Mouse (Mus musculus) midbrain, embryonic 11.5 days (tissue): ENCODE results near the gene Kpna6. TPM values are rescaled to one million over a fixed set of nuclear protein-coding genes. Genes with fewer than 3 reads are reported as not detected.

Experiments used
- ATAC-seq: fragments of 200-750 bp; cut with Nextera tagmentation; 2 replicates; pipeline ENCODE4 v1.8.0; 2017; ENCODE audit warnings: moderate TSS enrichment, moderate library complexity; ENCODE audit not compliant: low FRiP score
- DNase-seq: peaks from one replicate; pipeline ENCODE4 v3.0.0; 2015; ENCODE audit warnings: low spot score; ENCODE audit errors: missing footprints
- H3K27ac ChIP-seq: fragments of 300-500 bp; sonication (generic); 2 replicates; pipeline ENCODE4 v1.5.1; 2014; ENCODE audit warnings: low read depth, low read length
- H3K27me3 ChIP-seq: fragments of 300-500 bp; sonication (generic); 2 replicates; pipeline ENCODE4 v1.6.1; 2014; ENCODE audit warnings: mild to moderate bottlenecking, low read length, moderate library complexity, mixed read lengths; ENCODE audit not compliant: control insufficient read depth, insufficient read depth
- H3K36me3 ChIP-seq: fragments of 300-500 bp; sonication (generic); 2 replicates; pipeline ENCODE4 v1.6.1; 2014; ENCODE audit warnings: mild to moderate bottlenecking, low read length, moderate library complexity, mixed read lengths; ENCODE audit not compliant: control insufficient read depth, insufficient read depth
- H3K4me1 ChIP-seq: fragments of 300-500 bp; sonication (generic); 2 replicates; pipeline ENCODE4 v1.6.1; 2014; ENCODE audit warnings: low read length; ENCODE audit not compliant: control insufficient read depth, insufficient read depth
- H3K4me2 ChIP-seq: fragments of 300-500 bp; sonication (generic); 2 replicates; pipeline ENCODE4 v1.6.1; 2014; ENCODE audit warnings: mild to moderate bottlenecking, moderate library complexity
- H3K4me3 ChIP-seq: fragments of 300-500 bp; sonication (generic); 2 replicates; pipeline ENCODE4 v1.5.1; 2014; ENCODE audit warnings: low read depth, low read length
- H3K9ac ChIP-seq: fragments of 300-500 bp; sonication (generic); 2 replicates; pipeline ENCODE4 v1.6.1; 2014; ENCODE audit warnings: low read length
- H3K9me3 ChIP-seq: fragments of 300-500 bp; sonication (generic); 2 replicates; pipeline ENCODE4 v1.6.1; 2016; ENCODE audit warnings: low read length; ENCODE audit not compliant: control insufficient read depth
- WGBS: fragments of 180-500 bp; shearing (Covaris S2); extraction: QIAGEN DNeasy Blood & Tissue Kit; methylation state at CpG from one replicate; pipeline ENCODE4 v1.1.7; 2014; 5-methylcytosine and 5-hydroxymethylcytosine counted together
- polyA plus RNA-seq: library from polyadenylated mRNA; unstranded; fragments of >200 nt; fragmentation: Nextera tagmentation; extraction: Ambion mirVana; gene quantifications from 2 replicates; pipeline ENCODE4 v1.2.1, GENCODE M21; 2014

Gene Kpna6
- polyA plus RNA-seq, 1 experiment from 2014 or later, result 14.9 TPM

GRCm38 (mm10) chr4:129639221-129639620 lies 33.3 kb downstream of the Kpna6 start:
- H3K9ac ChIP-seq, result no peak overlapping the region
- ATAC-seq, result no peak
- H3K36me3 ChIP-seq, result peaks cover 27% of the 10 kb centered on the region
- H3K9me3 ChIP-seq, result no peaks in the 10 kb centered on the region
- peaks cover 12% of the 10 kb centered on the region for H3K4me1 ChIP-seq
- no peaks in the 10 kb centered on the region for H3K27me3 ChIP-seq
- no peak overlapping the region for H3K4me3 ChIP-seq
- H3K27ac ChIP-seq, result no peak overlapping the region
- 87% methylated on average over 15 of the region's 15 CpGs for WGBS
- no peak overlapping the region; the same call in 1 of the 2 replicates for H3K4me2 ChIP-seq
- DNase-seq, result no peak

DNA sequence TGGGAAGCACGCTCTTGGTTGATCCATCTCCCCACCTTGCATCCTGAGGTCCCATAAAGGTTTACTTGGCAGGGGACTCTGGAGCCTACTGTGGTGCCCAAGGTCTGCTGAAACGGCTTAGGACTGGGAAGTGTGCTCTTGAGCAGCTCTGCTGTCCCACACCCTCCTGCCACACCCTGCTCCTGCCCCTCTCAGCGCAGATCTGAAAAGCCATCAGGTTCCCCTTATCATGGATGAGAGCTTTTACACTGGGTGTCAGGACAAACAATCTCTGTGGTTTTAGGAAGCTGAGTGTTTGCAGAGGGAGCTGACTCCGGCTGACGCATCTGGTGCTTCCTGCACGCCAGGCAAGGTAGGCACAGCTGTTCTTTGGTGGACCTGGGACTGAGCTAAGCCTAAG lies 38.7 kb downstream of the Kpna6 start:
- WGBS, result 94% methylated on average over 6 of the region's 6 CpGs
- Histone ChIP-seq H3K27ac (no peak overlapping the region), H3K4me2 (no peak overlapping the region), H3K4me3 (no peak overlapping the region), H3K9ac (no peak overlapping the region), H3K9me3 (no peaks in the 10 kb centered on the region), H3K4me1 (no peaks in the 10 kb centered on the region), H3K27me3 (no peaks in the 10 kb centered on the region), H3K36me3 (peaks cover 60% of the 10 kb centered on the region)
- DNase-seq (no peak), ATAC-seq (no peak)

- 91% methylated on average over 12 of the region's 12 CpGs for WGBS
- Histone ChIP-seq H3K36me3 (peaks cover 64% of the 10 kb centered on the region), H3K27ac (no peak overlapping the region), H3K4me2 (no peak overlapping the region), H3K27me3 (no peaks in the 10 kb centered on the region), H3K9ac (no peak overlapping the region), H3K9me3 (no peaks in the 10 kb centered on the region), H3K4me3 (no peak overlapping the region), H3K4me1 (no peaks in the 10 kb centered on the region)
- no peak for ATAC-seq
- DNase-seq, result no peak
Observed at GRCm38 (mm10) chr4:129631867-129632266, 40.7 kb downstream of the Kpna6 start.

- no peak overlapping the region for H3K4me3 ChIP-seq
- ATAC-seq, result no peak
- H3K27me3 ChIP-seq, result no peaks in the 10 kb centered on the region
- no peaks in the 10 kb centered on the region for H3K9me3 ChIP-seq
- 94% methylated on average over 4 of the region's 4 CpGs for WGBS
- no peak overlapping the region for H3K9ac ChIP-seq
- no peak for DNase-seq
- H3K27ac ChIP-seq, result no peak overlapping the region
- H3K4me2 ChIP-seq, result no peak overlapping the region
- H3K4me1 ChIP-seq, result no peaks in the 10 kb centered on the region
- peaks cover 57% of the 10 kb centered on the region for H3K36me3 ChIP-seq
Observed at GRCm38 (mm10) chr4:129630944-129631343, 41.6 kb downstream of the Kpna6 start.

- Histone ChIP-seq H3K4me1 (peaks cover 24% of the 10 kb centered on the region), H3K4me3 (no peak overlapping the region), H3K9me3 (no peaks in the 10 kb centered on the region), H3K4me2 (no peak overlapping the region), H3K27ac (no peak overlapping the region), H3K27me3 (no peaks in the 10 kb centered on the region), H3K9ac (no peak overlapping the region), H3K36me3 (peaks cover 27% of the 10 kb centered on the region)
- ATAC-seq (no peak), DNase-seq (no peak)
- WGBS, result 79% methylated on average over 6 of the region's 6 CpGs
Observed at GRCm38 (mm10) chr4:129626035-129626434, 46.5 kb downstream of the Kpna6 start.

DNA sequence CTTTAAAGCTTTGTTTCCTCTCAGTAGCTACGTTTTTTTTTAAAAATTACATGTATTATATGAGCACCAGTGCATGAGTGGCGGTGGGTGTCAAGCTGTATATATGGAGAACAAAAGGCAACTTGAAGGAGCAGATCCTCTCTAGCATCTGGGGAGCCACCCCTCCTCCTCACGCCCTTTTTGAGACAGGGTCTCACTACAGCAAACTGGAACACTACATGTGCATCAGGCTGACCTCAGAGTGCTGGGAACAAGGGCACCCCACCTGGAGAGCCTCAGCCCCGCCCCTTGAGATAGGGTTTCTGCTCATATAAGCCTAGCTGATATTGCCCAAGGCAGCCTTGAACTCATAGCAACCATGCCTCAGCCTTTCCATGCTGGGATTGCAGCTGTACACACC lies 47.1 kb downstream of the Kpna6 start:
- 0 out of 2 replicates have a peak, but pooled peaks have one; percentile 0 for ATAC-seq
- no peaks in the 10 kb centered on the region for H3K27me3 ChIP-seq
- no peak overlapping the region for H3K27ac ChIP-seq
- H3K36me3 ChIP-seq, result peaks cover 26% of the 10 kb centered on the region
- H3K9ac ChIP-seq, result no peak overlapping the region
- peak overlapping the region; percentile 64 for H3K4me2 ChIP-seq
- DNase-seq, result no peak
- WGBS, result 35% methylated on average over 4 of the region's 4 CpGs
- H3K9me3 ChIP-seq, result no peaks in the 10 kb centered on the region
- H3K4me1 ChIP-seq, result peaks cover 24% of the 10 kb centered on the region
- H3K4me3 ChIP-seq, result no peak overlapping the region

DNA sequence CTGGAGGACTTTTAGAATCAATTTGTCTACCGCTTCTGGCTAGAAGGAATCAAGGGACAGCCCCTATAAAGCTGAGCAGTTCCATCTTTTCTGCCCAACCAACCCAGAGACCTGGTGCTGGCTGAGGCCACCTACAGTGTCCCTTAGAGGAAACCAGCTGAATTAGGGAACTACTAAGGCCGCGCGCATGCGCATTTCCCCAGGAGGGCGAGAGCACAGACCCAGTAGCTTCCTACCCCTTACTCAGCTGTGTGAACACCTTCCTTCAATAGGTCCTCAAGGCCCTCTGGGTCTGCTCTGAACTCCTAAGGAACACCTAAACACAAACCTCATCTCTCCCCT lies 47.6 kb downstream of the Kpna6 start:
- Histone ChIP-seq H3K9ac (peak overlapping the region; percentile 70), H3K4me1 (peaks cover 24% of the 10 kb centered on the region), H3K4me3 (peak overlapping the region; percentile 51), H3K36me3 (peaks cover 23% of the 10 kb centered on the region), H3K27me3 (no peaks in the 10 kb centered on the region), H3K9me3 (no peaks in the 10 kb centered on the region), H3K27ac (peak overlapping the region; percentile 78), H3K4me2 (peak overlapping the region; percentile 64)
- WGBS, result under 1% methylated on average over 6 of the region's 6 CpGs
- ATAC-seq, result peak; percentile 17; the same call in 1 of the 2 replicates
- peak; percentile 94 for DNase-seq

DNA sequence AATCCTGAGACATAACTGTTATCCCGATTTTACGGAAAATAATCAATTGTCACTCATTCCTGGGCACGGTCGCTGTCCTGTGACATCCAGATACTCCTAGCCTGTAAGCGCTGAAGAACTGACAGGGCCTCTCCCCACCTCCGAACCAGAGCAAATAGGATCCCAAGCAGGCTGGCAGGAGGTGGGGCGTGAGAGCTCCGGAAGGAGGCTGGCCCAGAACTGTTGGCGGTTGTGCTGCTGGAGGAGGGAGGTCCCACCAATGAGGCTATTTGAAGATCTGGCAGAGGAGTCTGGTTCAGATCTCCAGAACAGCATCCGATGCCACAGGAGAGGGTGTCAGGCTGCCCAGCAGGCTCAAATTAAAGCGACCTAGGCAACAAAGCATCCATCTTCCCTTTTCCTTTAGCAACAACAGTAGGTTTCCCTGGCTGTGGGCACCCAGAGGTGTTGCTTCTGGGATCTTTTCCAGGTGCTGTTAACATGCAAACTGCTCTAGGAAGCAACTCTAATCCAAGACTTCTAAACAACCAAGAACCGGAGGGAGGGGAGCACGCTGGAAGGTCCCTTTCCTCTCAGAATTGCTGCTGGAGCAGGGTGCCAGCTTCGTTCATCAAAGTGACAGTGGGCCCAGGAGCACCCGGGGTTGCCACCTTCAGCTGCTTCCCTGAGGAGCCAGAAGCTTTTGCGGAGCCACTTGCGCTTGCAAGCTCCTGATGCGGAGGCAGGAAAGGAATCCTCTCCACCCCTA lies 48.1 kb downstream of the Kpna6 start:
- peak overlapping the region; percentile 70 for H3K9ac ChIP-seq
- peak overlapping the region; percentile 78 for H3K27ac ChIP-seq
- DNase-seq, result peak; percentile 95
- H3K27me3 ChIP-seq, result no peaks in the 10 kb centered on the region
- peaks cover 20% of the 10 kb centered on the region for H3K36me3 ChIP-seq
- peak overlapping the region; percentile 51 for H3K4me3 ChIP-seq
- 1% methylated on average over 18 of the region's 18 CpGs for WGBS
- H3K4me2 ChIP-seq, result peak overlapping the region; percentile 64
- ATAC-seq, result peak; percentile 87
- peaks cover 24% of the 10 kb centered on the region for H3K4me1 ChIP-seq
- no peaks in the 10 kb centered on the region for H3K9me3 ChIP-seq

- Histone ChIP-seq H3K36me3 (peaks cover 12% of the 10 kb centered on the region), H3K27me3 (no peaks in the 10 kb centered on the region), H3K4me1 (peaks cover 27% of the 10 kb centered on the region), H3K9me3 (no peaks in the 10 kb centered on the region), H3K27ac (peak within 1 kb of the TSS; percentile 78), H3K4me2 (peak within 1 kb of the TSS; percentile 64), H3K4me3 (peak within 1 kb of the TSS; percentile 51), H3K9ac (peak within 1 kb of the TSS; percentile 70)
- ATAC-seq (peak; percentile 17; the same call in 1 of the 2 replicates), DNase-seq (peak; percentile 95)
- 0% methylated on average over 10 of the region's 10 CpGs for WGBS
Observed at GRCm38 (mm10) chr4:129623681-129624091, 48.9 kb downstream of the Kpna6 start, which contains the start of gene Ccdc28b. Ccdc28b (minus strand) TSS chr4:129623947.
